Mouse (Mus musculus): ENCODE results near the gene Cfap299. TPM values are rescaled to one million over a fixed set of nuclear protein-coding genes. Genes with fewer than 3 reads are reported as not detected.

The Cfap299 gene
- total and polyA plus RNA-seq, 3 experiments: not detected

GRCm38 (mm10) chr5:98806492-98806891 lies 477.4 kb downstream of the Cfap299 start:
- TF ChIP-seq JUND (conservative IDR thresholded peaks at IDR 0.05; ENCODE audit: low read depth, low read length) (no peak), CHD2 (IDR thresholded peaks at IDR 0.05; ENCODE audit: low read length) (no peak), TBP (conservative IDR thresholded peaks at IDR 0.05; ENCODE audit: low read depth, low read length) (no peak), E2F4 (IDR thresholded peaks at IDR 0.05; ENCODE audit: insufficient replicate concordance, low read depth, low read length) (no peak), ZMIZ1 (IDR thresholded peaks at IDR 0.05; ENCODE audit: low read depth, low read length) (no peak), POLR2AphosphoS2 (IDR thresholded peaks at IDR 0.05; ENCODE audit: low read depth, low read length) (no peak), USF2 (conservative IDR thresholded peaks at IDR 0.05; ENCODE audit: low read depth, low read length) (no peak), PAX5 (IDR thresholded peaks at IDR 0.05; ENCODE audit: low read length) (no peak), MAFK (IDR thresholded peaks at IDR 0.05; ENCODE audit: insufficient replicate concordance, low read length) (no peak), ETS1 (conservative IDR thresholded peaks at IDR 0.05; ENCODE audit: low read depth, low read length) (no peak), BHLHE40 (IDR thresholded peaks at IDR 0.05; ENCODE audit: low read depth, low read length) (no peak)
- H3K36me3 ChIP-seq (replicated peaks in 1 of 2; ENCODE audit: control insufficient read depth in 1 of 2, insufficient read depth in 1 of 2, low read length in 1 of 2): no peaks in the 10 kb centered on the region
- H3K79me2 ChIP-seq (replicated peaks; ENCODE audit: control insufficient read depth, extremely low read depth, insufficient read depth, poor library complexity, severe bottlenecking): no peaks in the 10 kb centered on the region
- DNase-seq (ENCODE audit: extremely low read depth): no peak
- H3K27me3 ChIP-seq (replicated peaks): no peaks in the 10 kb centered on the region
- H3K27ac ChIP-seq (ENCODE audit: insufficient read depth, low read depth): no peak overlapping the region
- in situ Hi-C loops (cut with MboI; ENCODE audit: low pct_ligation_motif_present, low pct_unique_long_range_greater_than_20kb, low sequenced_read_pairs): no loop called here
- dilution Hi-C loops (cut with MboI; ENCODE audit: extremely low pct_ligation_motif_present, extremely low pct_unique_long_range_greater_than_20kb, low sequenced_read_pairs): no loop called here
- no peaks in the 10 kb centered on the region for H3K9me3 ChIP-seq (replicated peaks; ENCODE audit: low read length)
- no peak overlapping the region for H3K4me3 ChIP-seq (replicated peaks in 1 of 3; ENCODE audit: low read depth in 2 of 3, low read length in 2 of 3, poor library complexity in 1 of 3)
- H3K4me1 ChIP-seq (ENCODE audit: control insufficient read depth in 1 of 2, insufficient read depth in 2 of 2): peaks cover 0 to 9% of the 10 kb centered on the region in 2 experiments; a peak in 1 of 4 replicates
- H3K4me2 ChIP-seq (ENCODE audit: insufficient read depth, low read depth, poor library complexity, severe bottlenecking): no peak overlapping the region
- no peak overlapping the region for H3K9ac ChIP-seq (ENCODE audit: insufficient read depth, low read depth)

- H3K4me2 ChIP-seq (ENCODE audit: insufficient read depth, low read depth, poor library complexity, severe bottlenecking): no peak overlapping the region
- H3K4me3 ChIP-seq (replicated peaks in 1 of 3; ENCODE audit: low read depth in 2 of 3, low read length in 2 of 3, poor library complexity in 1 of 3): no peak overlapping the region
- in situ Hi-C loops (cut with MboI; ENCODE audit: low pct_ligation_motif_present, low pct_unique_long_range_greater_than_20kb, low sequenced_read_pairs): no loop called here
Observed at GRCm38 (mm10) chr5:98807022-98807421, 477.9 kb downstream of the Cfap299 start.

More at GRCm38 (mm10) chr5:98807022-98807421, 477.9 kb downstream of the Cfap299 start:
- Histone ChIP-seq H3K4me1 (ENCODE audit: control insufficient read depth in 1 of 2, insufficient read depth in 2 of 2) (peaks cover 0 to 9% of the 10 kb centered on the region in 2 experiments; a peak in 1 of 4 replicates), H3K9ac (ENCODE audit: insufficient read depth, low read depth) (no peak overlapping the region), H3K36me3 (replicated peaks in 1 of 2; ENCODE audit: control insufficient read depth in 1 of 2, insufficient read depth in 1 of 2, low read length in 1 of 2) (no peaks in the 10 kb centered on the region), H3K9me3 (replicated peaks; ENCODE audit: low read length) (no peaks in the 10 kb centered on the region), H3K27me3 (replicated peaks) (no peaks in the 10 kb centered on the region), H3K27ac (ENCODE audit: insufficient read depth, low read depth) (no peak overlapping the region), H3K79me2 (replicated peaks; ENCODE audit: control insufficient read depth, extremely low read depth, insufficient read depth, poor library complexity, severe bottlenecking) (no peaks in the 10 kb centered on the region)
- no peak for DNase-seq (ENCODE audit: extremely low read depth)
- TF ChIP-seq USF2 (conservative IDR thresholded peaks at IDR 0.05; ENCODE audit: low read depth, low read length) (no peak), ELF1 (IDR thresholded peaks at IDR 0.05; ENCODE audit: low read depth, low read length) (no peak), ZMIZ1 (IDR thresholded peaks at IDR 0.05; ENCODE audit: low read depth, low read length) (no peak), EP300 (IDR thresholded peaks at IDR 0.05; ENCODE audit: low read length) (no peak), ZKSCAN1 (IDR thresholded peaks at IDR 0.05; ENCODE audit: borderline replicate concordance, low read depth, low read length) (no peak), MAX (IDR thresholded peaks at IDR 0.05; ENCODE audit: low read length) (no peak), TCF12 (IDR thresholded peaks at IDR 0.05; ENCODE audit: low read depth, low read length) (no peak), ZC3H11A (IDR thresholded peaks at IDR 0.05; ENCODE audit: low read depth, low read length) (no peak), KAT2A (IDR thresholded peaks at IDR 0.05; ENCODE audit: insufficient replicate concordance, low read length) (no peak), UBTF (IDR thresholded peaks at IDR 0.05; ENCODE audit: low read depth, low read length) (no peak), TBP (conservative IDR thresholded peaks at IDR 0.05; ENCODE audit: low read depth, low read length) (no peak), PAX5 (IDR thresholded peaks at IDR 0.05; ENCODE audit: low read length) (no peak)
- dilution Hi-C loops (cut with MboI; ENCODE audit: extremely low pct_ligation_motif_present, extremely low pct_unique_long_range_greater_than_20kb, low sequenced_read_pairs): no loop called here
